Mouse (Mus musculus) left cerebral cortex, adult 2 months (tissue): ENCODE data around the gene Upb1. TPM values are rescaled to one million over a fixed set of nuclear protein-coding genes. Genes with fewer than 3 reads are reported as not detected.

Source experiments
- DNase-seq, 2 experiments: peaks; one replicate each; pipeline ENCODE4 v3.0.0; 2021 to 2022; ENCODE audit warnings: low spot score in 2 of 2, mixed read lengths in 1 of 2; ENCODE audit errors: extremely low spot score in 1 of 2
- H3K27ac ChIP-seq: fragments of 200-600 bp; 2 replicates; pipeline ENCODE4 v1.8.1; 2022
- H3K4me3 ChIP-seq: fragments of 200-600 bp; 2 replicates; pipeline ENCODE4 v1.8.1; 2022
- CTCF ChIP-seq: fragments of 200-600 bp; IDR thresholded peaks from 2 replicates; pipeline ENCODE4 v1.8.1; 2022; ENCODE audit warnings: antibody characterized with exemption, mild to moderate bottlenecking, moderate library complexity
- intact Hi-C: fragments of 180-260 bp; cut with DNase I; formaldehyde crosslinking; loops from one replicate; pipeline ENCODE4 v1.15.1; 2025
- total RNA-seq, 2 experiments: library from RNA; stranded (reverse); gene quantifications; 2 replicates each; pipeline ENCODE4 v1.2.3; 2021

The Upb1 gene
- total RNA-seq, 2 experiments from 2014 or later: 0.29 to 0.30 TPM

GRCm38 (mm10) chr10:75489522-75489921, 88.6 kb downstream of the Upb1 start:
- H3K27ac ChIP-seq: no peak overlapping the region
- no peak overlapping the region for H3K4me3 ChIP-seq
- intact Hi-C loops: loop anchor here (5.0 kb wide), 2 partner anchors 172 to 237 kb away; partner anchors contain the start of gene Adora2a
- TF ChIP-seq CTCF: no peak
- DNase-seq: no peak

GRCm38 (mm10) chr10:75490731-75491130, 89.8 kb downstream of the Upb1 start:
- no peak for DNase-seq
- no peak overlapping the region for H3K27ac ChIP-seq
- no peak overlapping the region for H3K4me3 ChIP-seq
- intact Hi-C loops: no loop called here
- TF ChIP-seq CTCF: no peak

Other genes with a start within 250 kb of the Upb1 start
- 10 to 100 TPM; 42.9 to 46.4 TPM for gene Specc1l, start 189.0 kb upstream of the Upb1 start, total RNA-seq
- gene Adora2a, start 84.2 kb upstream of the Upb1 start, total RNA-seq: 10 to 100 TPM in 1 of 2 experiments, 1 to 10 TPM in 1; 6.8 to 18.7 TPM
- gene Snrpd3, start 116.4 kb downstream of the Upb1 start, total RNA-seq: 10 to 100 TPM; 65.4 to 73.4 TPM
- 10 to 100 TPM; 16.8 to 18.1 TPM for gene Gucd1, start 116.9 kb downstream of the Upb1 start, total RNA-seq
- 1 to 10 TPM; 9.4 to 9.9 TPM for gene Lrrc75b, start 159.2 kb downstream of the Upb1 start, total RNA-seq
- 1 to 10 TPM; 3.2 to 4.1 TPM for gene Ggt1, start 160.5 kb downstream of the Upb1 start, total RNA-seq
- 1 to 10 TPM; 2.7 to 3.8 TPM for gene Ggt5, start 188.2 kb downstream of the Upb1 start, total RNA-seq
- 1 to 10 TPM; 8.4 to 8.9 TPM for gene Susd2, start 242.9 kb downstream of the Upb1 start, total RNA-seq